Mouse (Mus musculus): ENCODE measurements around the gene Dbp.

DNA sequence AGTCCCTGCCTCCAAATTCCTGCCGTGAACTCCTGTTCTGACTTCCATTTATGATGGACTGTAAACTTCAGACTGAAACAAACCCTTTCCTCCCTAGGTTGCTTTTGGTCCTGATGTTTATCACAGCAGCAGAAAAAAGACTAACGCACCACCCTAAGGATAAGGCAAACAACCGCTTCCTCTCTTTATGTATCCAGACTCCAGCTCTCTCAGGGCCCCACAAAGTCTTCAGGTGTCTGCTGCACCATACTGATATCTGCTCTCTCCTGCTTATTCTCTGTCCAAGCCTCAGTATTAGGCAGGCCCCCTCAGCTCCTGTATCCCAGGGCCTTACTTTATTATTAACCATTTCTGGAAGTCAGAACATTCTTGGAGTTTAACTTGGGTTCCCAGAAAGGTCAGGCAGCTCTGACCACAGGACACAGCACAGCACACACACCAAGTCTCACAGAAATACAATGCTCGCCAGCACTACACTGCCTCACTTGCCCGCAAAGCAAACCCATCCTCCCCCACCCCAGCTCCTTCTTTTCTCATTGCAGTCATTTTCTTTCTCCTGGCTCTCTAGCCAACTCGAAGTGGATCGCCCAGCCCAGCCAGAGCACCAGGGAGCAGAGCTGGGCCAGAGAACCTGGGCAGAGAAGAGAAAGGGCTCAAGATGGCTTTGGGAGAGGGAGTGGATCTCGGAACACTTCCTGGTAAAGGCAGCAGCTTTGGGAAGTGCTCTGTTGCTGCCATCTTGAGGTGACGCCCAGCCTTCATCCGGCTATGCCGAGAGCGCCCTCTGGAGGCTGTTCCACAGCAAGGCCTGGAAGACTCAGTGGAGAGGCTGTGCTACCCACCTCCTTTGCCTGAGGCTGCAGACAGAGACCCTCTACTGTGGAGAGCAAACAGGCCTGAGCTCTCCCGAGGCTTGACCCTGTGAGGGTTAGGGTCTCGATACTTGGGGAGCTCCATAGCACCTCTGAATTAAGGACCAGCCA lies 22.5 kb upstream of the Dbp start:
- peak; percentile 100 for TF ChIP-seq CTCF (IDR thresholded peaks at IDR 0.05; ENCODE audit: borderline replicate concordance, extremely low read depth, insufficient read depth, insufficient read length)
- peak; percentile 47; the same call in 1 of the 2 replicates for TF ChIP-seq POLR2A (IDR thresholded peaks at IDR 0.05; ENCODE audit: borderline replicate concordance, extremely low read depth, insufficient read depth, insufficient read length, poor library complexity, severe bottlenecking)

Data from brain, embryonic 14.5 days (tissue).